Mouse (Mus musculus) myocyte (in vitro differentiated cells): ENCODE measurements around the gene Slc25a27.

Experiments
- MAX ChIP-seq: IDR thresholded peaks from one replicate; pipeline ENCODE4 v1.6.1; 2011; ENCODE audit warnings: low read depth, mild to moderate bottlenecking, control low read depth
- MYOG ChIP-seq, 3 experiments: IDR thresholded peaks; one replicate each; pipeline ENCODE4 v1.6.1; 2011; ENCODE audit warnings: control low read depth in 2 of 3, low read depth in 2 of 3, mild to moderate bottlenecking in 2 of 3; ENCODE audit not compliant: insufficient read length in 2 of 3, control insufficient read depth in 1 of 3, insufficient read depth in 1 of 3
- POLR2A ChIP-seq: IDR thresholded peaks from one replicate; pipeline ENCODE4 v1.6.1; 2011; ENCODE audit warnings: low read depth, mild to moderate bottlenecking, control low read depth, moderate library complexity; ENCODE audit not compliant: insufficient read length
- POLR2AphosphoS2 ChIP-seq: IDR thresholded peaks from one replicate; pipeline ENCODE4 v1.6.1; 2011; ENCODE audit warnings: low read depth, control low read depth; ENCODE audit not compliant: insufficient read length
- SRF ChIP-seq: IDR thresholded peaks from one replicate; pipeline ENCODE4 v1.6.1; 2011; ENCODE audit warnings: low read depth; ENCODE audit not compliant: control insufficient read depth, insufficient read length
- TCF12 ChIP-seq: IDR thresholded peaks from one replicate; pipeline ENCODE4 v1.6.1; 2011; ENCODE audit warnings: mild to moderate bottlenecking, control low read depth; ENCODE audit not compliant: poor library complexity, insufficient read depth, severe bottlenecking

DNA sequence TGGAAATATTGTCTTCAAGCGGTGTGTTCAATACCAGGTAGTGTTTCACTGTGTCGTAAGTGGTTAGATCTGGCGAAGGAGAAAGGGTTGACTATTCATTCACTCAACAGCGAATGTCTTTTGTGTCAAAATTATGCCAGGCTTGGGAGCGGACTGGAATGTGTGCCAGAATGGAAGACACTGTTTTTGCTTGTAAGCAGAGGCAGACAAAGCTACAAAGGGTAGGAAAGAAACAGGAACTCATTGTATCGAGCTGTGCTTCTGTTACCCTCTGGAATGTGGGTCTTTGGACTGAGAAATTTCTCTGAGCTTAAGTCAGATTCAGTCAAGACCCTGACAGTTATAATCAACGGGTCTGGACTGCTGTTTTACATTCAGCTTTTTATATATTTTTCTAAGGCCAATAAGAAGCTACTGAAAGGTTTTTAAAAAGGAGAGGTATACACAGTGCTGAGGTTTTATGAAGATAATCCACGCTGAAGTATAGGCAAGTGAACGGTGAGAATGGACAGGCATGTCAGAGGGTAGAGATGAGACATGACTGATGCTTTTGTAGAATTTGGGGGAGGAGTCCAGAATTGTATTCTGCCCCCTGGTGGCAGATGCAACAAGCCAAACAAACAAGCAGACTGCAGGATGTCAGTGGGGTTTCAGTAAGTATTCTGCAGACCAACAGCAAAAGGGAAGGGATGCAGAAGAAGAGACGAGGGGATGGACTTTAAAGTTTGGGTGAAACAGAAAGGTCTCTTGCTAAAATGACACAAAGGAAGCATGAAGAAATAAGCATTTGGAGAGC lies 17.2 kb downstream of the Slc25a27 start:
- TF ChIP-seq POLR2A, result no peak
- TF ChIP-seq TCF12, result no peak
- no peak for TF ChIP-seq POLR2AphosphoS2
- TF ChIP-seq MAX, result no peak
- no peak for TF ChIP-seq MYOG (IDR thresholded peaks at IDR 0.05; ENCODE audit: control insufficient read depth in 1 of 3, insufficient read depth in 1 of 3, insufficient read length in 2 of 3, low read depth in 2 of 3)
- TF ChIP-seq SRF, result no peak
